Mouse (Mus musculus) limb, embryonic 12.5 days (tissue): Measurements from ENCODE around the gene Bad. TPM values are rescaled to one million over a fixed set of nuclear protein-coding genes. Genes with fewer than 3 reads are reported as not detected.

Experiments used
- microRNA-seq: library from miRNA; unstranded; fragments of <30 nt; microRNA quantifications from one replicate; pipeline ENCODE4, GENCODE M21; 2017
- polyA plus RNA-seq: library from polyadenylated mRNA; unstranded; fragments of >200 nt; fragmentation: Nextera tagmentation; extraction: Ambion mirVana; gene quantifications from 2 replicates; pipeline ENCODE4 v1.2.1, GENCODE M21; 2016

Bad gene
- polyA plus RNA-seq, 1 experiment from 2014 or later = 68.2 TPM

Small RNAs within 50 kb of the gene (microRNA-seq; reads per million reads assigned to microRNA genes)
- not detected for gene Mir6990

Other genes starting within 250 kb of the Bad start
- gene Rps6ka4, start 101.2 kb upstream of the Bad start, polyA plus RNA-seq = 11.3 and 13.4 TPM in 2 replicates
- gene Ccdc88b, start 83.7 kb upstream of the Bad start, polyA plus RNA-seq = 0.33 and 0.51 TPM in 2 replicates
- gene Trmt112, start 32.2 kb upstream of the Bad start, polyA plus RNA-seq = 165 and 167 TPM in 2 replicates
- 158 and 164 TPM in 2 replicates for gene Prdx5, start 31.8 kb upstream of the Bad start, polyA plus RNA-seq
- 6.4 and 8.5 TPM in 2 replicates for gene Esrra, start 20.0 kb upstream of the Bad start, polyA plus RNA-seq
- 1.0 TPM in 2 replicates for gene Catsperz, start 16.5 kb upstream of the Bad start, polyA plus RNA-seq
- gene Kcnk4, start 7.3 kb upstream of the Bad start, polyA plus RNA-seq = 0.40 and 0.60 TPM in 2 replicates
- 23.8 and 27.9 TPM in 2 replicates for gene Gpr137, start 619 bp downstream of the Bad start, polyA plus RNA-seq
- gene Ppp1r14b, start 33.1 kb downstream of the Bad start, polyA plus RNA-seq = 245 and 288 TPM in 2 replicates
- 41.4 and 41.7 TPM in 2 replicates for gene Plcb3, start 34.6 kb downstream of the Bad start, polyA plus RNA-seq
- gene Fkbp2, start 38.6 kb downstream of the Bad start, polyA plus RNA-seq = 65.8 and 73.6 TPM in 2 replicates
- gene Vegfb, start 45.8 kb downstream of the Bad start, polyA plus RNA-seq = 53.8 and 55.2 TPM in 2 replicates
- gene Dnajc4, start 50.7 kb downstream of the Bad start, polyA plus RNA-seq = 21.2 and 22.8 TPM in 2 replicates
- 20.1 and 22.6 TPM in 2 replicates for gene Nudt22, start 54.3 kb downstream of the Bad start, polyA plus RNA-seq
- gene Trpt1, start 54.3 kb downstream of the Bad start, polyA plus RNA-seq = 10.8 and 11.0 TPM in 2 replicates
- 7.1 and 7.8 TPM in 2 replicates for gene Fermt3, start 77.6 kb downstream of the Bad start, polyA plus RNA-seq
- gene Stip1, start 98.1 kb downstream of the Bad start, polyA plus RNA-seq = 292 and 312 TPM in 2 replicates
- gene Macrod1, start 114.9 kb downstream of the Bad start, polyA plus RNA-seq = 12.3 and 13.2 TPM in 2 replicates
- 3.5 and 4.4 TPM in 2 replicates for gene Flrt1, start 163.9 kb downstream of the Bad start, polyA plus RNA-seq